Mouse (Mus musculus) c-Kit-positive CD71-negative TER-119-negative erythroid progenitor cells, embryonic 14.5 days (primary cell): ENCODE data around the gene Acot1.
A peak's percentile ranks its signal among the peaks of the same experiment; 100 is the strongest.
"Not testable (repeated sequence)": the region's sequence is repeated elsewhere in the genome, so short reads cannot be mapped to it uniquely, and the experiment has no call there.

ENCODE experiments used
- DNase-seq: peaks from one replicate; pipeline ENCODE4 v3.0.0-alpha.2; 2013; ENCODE audit warnings: low read depth

Gene Acot1

DNA sequence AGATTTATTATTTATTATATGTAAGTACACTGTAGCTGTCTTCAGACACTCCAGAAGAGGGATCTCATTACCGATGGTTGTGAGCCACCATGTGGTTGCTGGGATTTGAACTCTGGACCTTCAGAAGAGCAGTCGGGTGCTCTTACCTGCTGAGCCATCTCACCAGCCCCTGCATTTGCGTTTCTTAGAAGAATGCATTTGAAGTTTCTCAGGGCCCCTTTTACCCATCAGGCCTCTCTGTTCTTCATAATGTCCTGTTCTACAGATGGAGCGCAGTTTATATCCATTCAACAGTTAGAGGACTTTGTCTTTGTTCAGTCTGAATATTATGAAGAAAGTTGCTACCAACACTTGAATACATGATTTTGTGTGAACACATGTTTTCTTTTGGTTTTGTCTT lies 13.0 kb downstream of the Acot1 start:
- not testable (repeated sequence) for DNase-seq

DNA sequence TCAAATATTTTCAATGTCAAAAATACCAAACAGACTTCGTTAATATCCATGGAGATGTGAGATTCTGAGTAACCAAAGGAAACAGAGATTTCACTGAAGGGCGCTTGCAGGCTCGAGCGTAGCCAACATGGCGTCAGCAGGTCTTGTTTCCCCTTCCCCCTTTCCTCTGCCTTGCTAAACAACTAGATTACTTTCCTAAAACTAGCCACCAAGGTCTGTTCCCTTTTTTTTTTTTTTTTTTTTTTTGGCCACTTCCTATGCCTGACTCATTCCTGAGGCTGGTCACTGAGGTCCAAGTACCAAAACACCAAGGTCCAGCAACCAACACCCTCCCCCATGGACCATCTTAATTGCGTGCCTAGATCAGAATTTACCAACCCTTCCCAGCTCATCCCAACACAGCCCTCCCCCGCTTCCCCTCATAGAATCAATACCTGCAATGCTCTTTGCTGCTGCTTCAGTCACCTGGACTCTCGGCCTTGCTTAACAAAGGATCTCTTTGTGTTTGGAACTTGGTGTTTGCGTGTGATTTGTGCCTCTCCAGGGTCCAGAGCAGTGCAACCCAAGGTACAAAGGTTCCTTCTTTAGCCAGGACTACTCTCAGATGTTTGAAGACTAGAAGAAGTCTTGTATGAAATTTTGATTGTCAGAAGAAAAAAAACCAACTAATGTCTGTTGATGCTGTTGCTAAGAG lies 13.9 kb downstream of the Acot1 start:
- no peak for DNase-seq

DNA sequence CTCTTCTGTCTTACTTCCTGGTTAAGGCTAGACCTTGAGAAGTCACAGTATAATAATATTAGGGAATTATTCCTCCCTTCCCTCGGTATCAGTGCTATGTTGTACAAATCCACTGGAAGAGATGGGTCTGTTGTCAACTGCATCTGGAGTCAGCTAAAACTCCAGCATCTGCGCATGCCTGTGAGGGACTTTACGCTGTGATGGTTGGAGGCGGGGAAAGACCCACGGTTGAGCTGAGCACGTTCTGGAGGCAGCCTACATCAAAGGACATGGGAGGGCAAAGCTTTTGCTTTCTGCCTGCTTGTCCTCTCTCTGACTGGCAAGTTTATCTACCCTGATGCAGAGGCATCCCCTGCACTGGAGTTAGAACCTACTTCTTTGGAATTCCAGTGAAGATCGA lies 16.6 kb downstream of the Acot1 start:
- no peak for DNase-seq

DNA sequence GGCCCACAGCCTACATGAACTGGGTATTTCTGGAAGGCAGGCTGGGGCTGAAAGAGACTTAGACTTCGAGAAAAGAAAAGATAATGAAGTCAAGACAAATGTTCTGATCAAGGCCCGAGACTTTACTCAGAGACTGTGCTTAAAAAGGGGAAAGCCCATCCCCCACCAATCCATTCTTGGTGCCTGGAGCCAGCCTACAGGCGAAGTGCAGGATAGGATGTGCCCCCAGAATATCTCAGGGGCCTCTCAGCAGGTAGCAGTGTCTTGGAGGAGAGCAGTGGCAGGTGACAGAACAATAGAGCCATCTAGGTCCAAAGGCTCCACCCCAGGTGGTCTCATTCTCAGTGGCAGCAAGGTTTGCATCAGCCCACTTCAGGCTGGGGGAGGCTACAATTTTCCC lies 19.0 kb downstream of the Acot1 start:
- not testable (repeated sequence) for DNase-seq

DNA sequence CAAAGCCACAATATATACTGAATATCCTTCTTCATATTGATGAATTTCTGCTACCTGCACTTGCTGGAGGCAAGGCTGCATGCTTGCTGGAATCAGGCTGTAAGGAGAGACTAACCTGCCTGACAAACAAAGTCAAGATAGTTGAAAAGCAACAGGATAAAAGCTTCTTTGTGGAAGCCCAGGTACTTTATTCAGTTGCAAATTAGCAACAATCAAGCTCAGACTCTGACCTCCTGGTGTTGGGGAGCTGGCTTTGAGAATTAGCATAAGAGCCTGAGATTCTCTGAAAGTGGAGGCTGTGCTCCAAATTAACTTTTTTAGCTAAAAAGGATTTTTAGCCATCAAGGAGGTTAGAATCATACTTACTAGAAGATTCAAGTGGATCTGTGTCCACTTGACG lies 19.8 kb downstream of the Acot1 start:
- not testable (repeated sequence) for DNase-seq

DNA sequence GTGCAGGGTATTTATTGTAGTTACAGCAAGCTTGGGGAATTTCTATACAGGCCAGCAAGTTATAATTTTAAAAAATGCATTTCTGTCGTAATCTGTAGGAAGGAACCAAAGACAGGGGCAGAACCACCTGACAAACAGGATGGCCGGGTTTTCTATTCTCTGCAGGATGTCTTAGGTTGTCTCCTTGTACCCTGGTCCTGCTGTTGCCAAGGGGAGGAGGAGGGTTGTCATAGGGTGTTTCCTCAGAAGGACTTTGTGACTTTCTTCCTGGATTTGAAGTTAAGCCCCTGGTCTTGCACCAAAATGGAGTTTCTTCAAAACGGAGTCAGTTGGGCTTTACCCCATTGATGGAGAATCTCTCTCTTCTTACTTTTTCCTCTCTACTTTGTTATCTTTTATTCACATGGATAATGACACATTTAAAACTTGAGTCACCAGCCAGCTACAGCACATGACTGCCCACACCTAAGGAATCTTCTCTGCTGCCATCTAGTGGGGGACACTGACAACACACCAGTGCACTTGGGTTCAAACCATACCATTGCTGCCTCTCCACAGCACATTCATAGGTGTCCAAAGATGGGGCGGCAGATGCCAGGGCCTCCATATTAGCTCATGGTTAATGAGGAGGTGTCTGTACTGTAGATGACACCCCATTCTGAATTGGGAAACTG lies 21.5 kb downstream of the Acot1 start:
- peak; percentile 71 for DNase-seq

DNA sequence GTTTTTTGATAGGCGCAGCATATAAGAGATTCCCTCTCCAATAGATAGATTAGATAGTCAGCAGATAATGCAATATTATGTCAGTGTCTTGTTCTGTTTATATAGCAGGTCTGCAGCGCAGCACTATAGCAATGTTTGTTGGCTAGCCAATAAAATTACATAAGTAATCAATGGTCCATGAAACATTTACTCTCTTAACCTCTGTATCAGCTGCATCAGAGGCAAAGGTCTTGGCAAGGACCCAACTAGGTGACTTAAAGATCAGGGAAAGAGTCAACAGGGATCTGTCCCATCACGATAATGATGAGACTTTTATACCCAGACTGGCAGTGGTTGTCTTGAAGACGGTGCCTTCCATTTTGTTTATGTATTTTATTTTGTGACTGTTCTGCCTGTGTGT lies 23.6 kb downstream of the Acot1 start:
- DNase-seq, result no peak

DNA sequence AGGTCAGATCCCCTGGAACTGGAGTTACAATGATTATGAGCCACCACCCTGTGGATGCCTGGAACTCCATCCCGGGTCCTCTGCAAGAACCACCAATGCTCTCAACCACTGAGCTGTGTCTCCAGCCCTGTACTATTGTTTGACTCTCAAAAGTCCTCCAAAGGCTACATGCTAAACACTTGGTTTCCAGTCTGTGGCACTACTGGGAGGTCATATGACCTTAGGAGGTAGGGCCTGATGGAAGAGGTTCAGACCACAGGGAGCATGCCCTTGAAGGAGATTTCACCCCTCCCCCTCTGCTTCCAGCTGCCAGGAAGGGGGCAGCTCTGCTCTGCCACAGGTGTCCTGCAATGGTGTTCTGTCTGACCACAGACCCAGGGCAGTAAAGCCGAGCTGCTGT lies 24.0 kb downstream of the Acot1 start:
- not testable (repeated sequence) for DNase-seq

DNA sequence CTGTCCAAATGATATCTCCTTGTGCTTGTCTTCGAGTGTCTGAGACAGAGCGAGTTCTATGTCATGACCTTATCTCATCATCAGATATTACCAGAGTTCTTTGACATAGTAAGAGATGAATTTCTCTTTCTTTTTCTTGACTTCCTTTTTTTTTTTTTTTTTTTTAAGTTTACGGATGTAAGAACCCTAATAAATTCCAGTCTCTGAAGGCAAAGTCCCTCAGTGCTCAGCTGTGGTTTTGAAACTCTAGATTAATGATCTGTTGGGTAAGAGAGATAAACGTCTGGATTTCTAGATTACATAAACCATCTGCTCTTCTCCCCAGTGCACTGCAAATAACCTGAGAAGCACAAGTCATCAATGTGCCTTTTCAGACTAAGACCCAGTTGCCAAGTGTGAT lies 24.8 kb downstream of the Acot1 start:
- no peak for DNase-seq

DNA sequence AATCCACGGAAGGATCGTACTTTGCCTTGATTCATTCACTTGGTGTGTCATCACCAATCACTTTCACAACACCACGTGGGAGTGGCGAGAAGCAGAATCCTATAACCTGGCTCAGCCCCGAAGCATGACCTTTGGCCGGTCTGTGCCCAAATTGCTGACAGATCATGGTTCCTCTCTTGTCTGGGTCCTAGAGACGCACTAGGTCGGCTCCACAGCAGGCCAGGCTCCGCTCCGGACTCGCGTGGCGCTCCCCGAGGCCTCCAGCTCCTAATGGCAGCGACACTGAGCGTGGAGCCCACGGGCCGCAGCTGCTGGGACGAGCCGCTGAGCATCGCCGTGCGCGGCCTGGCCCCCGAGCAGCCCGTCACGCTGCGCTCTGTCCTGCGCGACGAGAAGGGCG lies 29.0 kb downstream of the Acot1 start, which contains the start of gene Acot4:
TSS of gene Acot4 (plus strand) at position 139 of the 400 bp plus-strand sequence.
- not testable (repeated sequence) for DNase-seq

DNA sequence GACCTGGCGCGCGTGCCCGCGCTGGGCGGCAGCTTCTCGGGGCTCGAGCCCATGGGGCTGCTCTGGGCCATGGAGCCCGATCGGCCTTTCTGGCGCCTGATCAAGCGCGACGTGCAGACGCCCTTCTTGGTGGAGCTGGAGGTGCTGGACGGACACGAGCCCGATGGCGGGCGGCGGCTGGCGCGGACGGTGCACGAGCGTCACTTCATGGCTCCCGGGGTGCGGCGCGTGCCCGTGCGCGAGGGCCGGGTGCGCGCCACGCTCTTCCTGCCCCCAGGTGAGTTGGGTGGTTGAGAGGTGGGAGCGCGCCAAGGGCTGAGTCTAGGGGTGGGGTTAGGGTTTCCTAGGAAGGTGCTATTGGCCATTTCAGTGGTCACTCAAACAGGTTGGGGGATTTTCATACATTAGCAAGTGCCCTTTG lies 29.4 kb downstream of the Acot1 start, which contains the start of gene Gm49366:
TSS of gene Gm49366 (plus strand) at position 245 of the 421 bp plus-strand sequence.
- DNase-seq, result not testable (repeated sequence)

DNA sequence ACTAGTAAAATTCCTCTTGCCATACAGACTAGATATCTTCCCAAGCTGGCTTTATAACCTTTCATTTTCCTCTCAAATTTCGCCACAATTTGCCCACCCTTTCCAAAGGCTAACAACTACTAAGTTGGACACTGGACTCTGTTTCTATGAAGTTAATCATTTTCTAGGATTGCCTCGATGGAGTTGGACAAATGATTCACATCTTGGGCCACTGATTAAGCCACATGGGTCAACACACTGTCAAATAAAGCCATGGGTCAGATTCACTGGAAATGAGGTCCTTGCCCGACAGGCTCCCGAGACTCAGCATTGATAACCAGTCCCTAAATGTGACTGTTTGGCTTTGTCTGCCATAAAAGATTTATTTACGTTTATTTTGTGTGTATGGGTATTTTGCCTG lies 33.0 kb downstream of the Acot1 start:
- no peak for DNase-seq

DNA sequence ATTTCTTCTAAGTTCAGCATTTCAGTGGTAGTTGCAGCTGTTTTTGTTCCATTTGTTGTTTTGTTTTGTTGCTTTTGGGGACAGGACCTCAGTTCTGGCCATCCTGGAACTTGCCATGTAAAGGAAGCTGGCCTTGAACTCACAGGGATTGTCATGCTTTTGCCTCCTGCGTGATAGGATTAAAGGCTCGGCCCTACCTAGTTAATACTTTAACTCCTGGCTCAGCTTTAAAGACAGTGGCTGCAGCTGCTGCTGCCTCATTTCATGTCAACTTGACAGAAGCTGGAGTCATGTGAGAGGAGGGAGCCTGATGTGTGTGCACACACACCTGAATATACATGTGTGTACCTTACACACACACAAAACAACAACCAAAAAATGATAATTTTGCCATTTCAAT lies 34.8 kb downstream of the Acot1 start:
- DNase-seq, result no peak

DNA sequence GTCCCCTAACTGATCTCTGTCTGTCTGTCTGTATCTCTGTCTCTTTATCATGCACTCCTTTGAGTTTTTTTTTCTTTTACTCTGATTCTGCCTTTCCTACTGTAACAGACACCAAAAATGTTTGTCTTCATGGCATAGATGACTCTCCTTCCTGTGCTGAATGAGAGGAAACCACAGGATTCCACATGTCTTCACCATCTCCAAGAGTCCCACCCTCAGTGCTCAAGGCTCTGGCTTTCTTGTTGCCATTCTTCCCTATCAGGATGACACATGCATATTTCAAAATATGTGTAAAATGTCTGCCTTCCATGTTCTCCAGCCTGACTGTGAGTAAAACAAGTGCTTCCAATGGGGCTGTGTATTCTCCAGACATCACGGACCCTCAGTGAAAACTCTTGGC lies 37.6 kb downstream of the Acot1 start:
- DNase-seq, result no peak

DNA sequence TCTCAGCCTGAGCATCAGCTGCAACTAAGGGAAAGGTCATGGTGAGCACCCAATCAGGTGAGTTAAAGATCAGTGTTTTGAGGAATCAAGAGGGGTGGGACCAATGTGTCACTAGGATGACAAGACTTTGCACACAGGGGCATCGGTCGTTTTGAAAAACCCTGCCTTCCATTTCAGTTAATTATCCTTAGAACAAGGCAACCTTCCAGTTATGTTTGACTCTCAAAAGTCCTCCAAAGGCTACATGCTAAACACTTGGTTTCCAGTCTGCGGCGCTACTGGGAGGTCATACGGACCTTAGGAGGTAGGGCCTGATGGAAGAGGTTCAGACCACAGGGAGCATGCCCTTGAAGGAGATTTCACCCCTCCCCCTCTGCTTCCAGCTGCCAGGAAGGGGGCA lies 41.5 kb downstream of the Acot1 start:
- DNase-seq, result not testable (repeated sequence)

DNA sequence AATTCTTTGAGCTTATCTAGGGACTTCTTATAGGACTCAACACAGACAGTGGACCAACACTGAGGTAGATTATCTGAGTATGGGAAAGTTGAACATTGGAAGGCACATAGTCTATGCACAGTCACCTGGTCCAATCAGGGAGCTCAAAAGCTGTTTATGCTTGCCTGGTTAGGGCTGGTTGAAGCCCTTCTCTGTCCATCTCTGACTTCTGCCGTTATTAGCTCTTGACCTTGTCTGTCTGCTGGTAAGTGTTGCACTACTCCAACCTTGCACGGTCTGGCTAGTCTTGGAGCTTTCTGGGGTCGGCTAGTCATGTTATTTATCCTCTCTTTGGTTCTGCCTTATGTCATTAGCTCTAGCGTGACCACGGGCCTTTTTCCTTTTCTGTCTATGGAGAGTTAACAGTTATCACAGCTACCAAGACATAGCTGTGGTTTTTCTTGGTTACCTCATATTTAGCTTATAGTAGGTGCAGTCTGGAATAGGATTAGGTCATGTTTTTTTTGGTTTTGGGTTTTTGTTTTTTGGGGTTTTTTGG lies 42.7 kb downstream of the Acot1 start, which contains the start of gene Acot3:
TSS of gene Acot3 (plus strand) at position 208 of the 538 bp plus-strand sequence.
- no peak for DNase-seq

DNA sequence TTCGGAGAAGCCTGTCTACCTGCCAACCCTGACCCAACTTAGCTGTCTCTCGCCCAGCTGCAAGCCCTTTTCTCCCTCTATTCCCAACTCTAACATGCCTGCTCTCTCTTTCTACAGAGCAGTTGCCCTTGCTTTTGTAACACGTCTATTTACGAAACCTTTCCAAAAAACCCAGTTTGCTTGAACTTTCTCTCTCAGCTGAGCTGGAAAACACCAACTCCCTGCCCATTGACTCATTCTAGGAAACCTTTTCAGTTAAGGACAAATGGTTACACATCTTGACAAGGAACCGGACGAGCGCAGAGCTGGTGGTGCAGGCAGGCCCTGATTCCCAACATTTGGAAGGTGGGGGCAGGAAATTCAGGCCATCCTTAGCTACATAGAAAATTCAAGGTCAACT lies 43.3 kb downstream of the Acot1 start:
- DNase-seq, result no peak

DNA sequence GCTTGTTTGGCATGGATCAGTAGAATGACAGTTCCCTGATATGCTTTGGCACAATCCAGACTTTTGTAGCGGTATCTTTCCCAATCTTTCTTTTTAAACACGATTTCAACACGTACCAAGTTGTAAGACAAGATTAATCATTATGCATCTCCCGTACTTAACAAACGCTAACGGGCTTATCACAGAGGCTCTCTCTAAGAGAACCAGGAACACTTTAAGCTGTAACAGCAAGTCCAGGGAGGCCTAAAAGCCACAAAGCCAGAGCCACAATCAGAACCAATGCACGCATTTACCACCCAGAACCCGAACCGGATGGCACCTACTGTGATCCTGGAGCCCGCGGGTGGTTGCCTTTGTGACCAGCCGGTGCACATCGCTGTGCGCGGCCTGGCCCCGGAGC lies 43.9 kb downstream of the Acot1 start:
- no peak for DNase-seq

DNA sequence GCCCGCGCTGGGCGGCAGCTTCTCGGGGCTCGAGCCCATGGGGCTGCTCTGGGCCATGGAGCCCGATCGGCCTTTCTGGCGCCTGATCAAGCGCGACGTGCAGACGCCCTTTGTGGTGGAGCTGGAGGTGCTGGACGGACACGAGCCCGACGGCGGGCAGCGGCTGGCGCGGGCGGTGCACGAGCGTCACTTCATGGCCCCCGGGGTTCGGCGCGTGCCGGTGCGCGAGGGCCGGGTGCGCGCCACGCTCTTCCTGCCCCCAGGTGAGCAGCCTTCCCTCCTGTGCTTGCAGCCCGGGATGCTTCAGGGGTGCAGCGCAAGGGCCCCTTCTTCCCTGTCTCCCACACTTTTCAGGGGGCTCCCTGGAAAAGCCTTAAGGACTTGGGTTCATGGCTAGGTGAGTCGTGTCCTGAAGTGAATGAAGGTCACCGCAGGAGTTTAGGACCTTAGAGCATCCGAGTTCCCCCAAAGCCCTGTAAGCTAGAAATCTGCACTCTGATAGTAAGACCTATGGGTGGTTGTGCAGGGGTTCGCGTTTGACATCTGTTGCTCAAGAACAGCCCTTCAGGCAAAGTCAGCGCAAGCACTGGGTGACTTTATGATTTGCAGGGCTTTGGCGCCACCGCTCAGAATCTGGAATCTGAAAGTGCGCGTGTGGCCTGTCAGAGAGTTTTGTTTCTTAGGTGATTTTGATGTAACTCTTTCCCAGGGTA lies 44.5 kb downstream of the Acot1 start:
- DNase-seq, result no peak

DNA sequence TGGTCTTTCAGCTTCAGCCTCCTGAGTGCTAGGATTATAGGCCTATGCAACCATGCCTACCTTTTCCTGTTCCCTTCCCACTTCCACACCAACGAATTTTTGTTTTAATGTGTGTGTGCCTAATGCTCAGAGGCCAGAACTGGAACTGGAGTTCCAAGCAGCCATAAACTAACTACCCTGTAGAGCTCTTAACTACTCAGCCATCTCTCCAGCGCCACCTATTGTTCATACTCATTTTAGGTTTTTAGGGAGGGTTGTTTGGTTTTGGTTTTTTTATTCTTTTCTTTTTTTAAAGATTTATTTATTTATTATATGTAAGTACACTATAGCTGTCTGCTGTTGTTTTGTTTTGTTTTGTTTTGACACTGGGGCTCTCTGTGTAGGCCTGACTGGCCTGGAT lies 51.7 kb downstream of the Acot1 start:
- peak; percentile 66 for DNase-seq

DNA sequence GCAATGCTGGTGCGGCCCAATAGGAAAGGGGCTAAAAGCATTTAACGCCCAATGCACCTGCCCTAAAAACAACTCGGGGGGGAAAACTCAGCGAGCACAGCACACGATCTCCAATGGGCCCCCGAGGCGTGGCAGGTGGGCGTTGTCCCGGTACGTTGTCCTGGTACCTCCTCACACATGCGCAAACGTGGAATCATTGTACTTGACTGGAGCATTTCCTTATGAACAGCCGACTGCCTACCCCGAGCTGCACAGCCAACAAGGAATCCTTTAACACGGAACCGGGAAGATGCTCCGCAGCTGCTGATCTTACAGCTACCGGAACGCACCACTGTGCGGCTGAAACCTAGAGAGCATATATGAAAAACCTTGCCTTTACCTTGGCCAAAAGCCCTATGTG lies 53.0 kb downstream of the Acot1 start:
- no peak for DNase-seq

DNA sequence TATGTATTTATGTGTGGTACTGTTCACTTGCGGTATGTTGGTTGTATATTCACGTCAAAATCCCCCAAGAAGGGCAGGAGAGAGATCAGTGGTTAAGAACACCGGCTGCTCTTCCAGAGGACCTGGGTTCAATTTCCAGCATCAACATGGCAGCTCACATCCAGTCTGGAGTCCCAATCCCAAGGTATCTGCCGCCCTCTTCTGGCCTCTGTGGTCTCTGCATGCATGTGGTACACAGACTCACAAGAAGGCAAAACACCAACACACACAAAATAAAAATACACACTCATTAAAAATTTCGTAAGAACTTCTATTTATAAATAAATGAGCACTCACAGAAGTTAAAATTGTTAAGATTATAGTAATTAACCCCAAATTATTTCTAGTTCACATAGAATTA lies 53.9 kb downstream of the Acot1 start:
- DNase-seq, result no peak

DNA sequence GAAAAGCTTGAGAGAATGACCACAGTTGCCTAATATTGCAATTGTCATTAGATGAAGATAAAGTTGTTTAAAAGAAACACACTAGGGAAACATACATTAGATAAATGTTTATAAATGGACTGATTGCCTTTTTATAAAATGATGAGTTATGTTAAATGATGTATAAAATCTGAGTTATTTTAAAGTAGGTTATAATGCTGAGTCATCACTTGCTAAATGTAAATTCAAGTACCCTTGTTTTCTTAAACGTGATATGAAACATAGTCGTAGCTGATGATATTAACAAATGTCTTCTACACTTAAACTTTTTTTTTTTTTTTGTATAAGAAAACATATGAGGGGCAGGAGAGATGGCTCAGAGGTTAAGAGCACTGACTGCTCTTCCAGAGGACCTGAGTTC lies 54.5 kb downstream of the Acot1 start:
- DNase-seq, result no peak
